In the genomic region with DNA sequence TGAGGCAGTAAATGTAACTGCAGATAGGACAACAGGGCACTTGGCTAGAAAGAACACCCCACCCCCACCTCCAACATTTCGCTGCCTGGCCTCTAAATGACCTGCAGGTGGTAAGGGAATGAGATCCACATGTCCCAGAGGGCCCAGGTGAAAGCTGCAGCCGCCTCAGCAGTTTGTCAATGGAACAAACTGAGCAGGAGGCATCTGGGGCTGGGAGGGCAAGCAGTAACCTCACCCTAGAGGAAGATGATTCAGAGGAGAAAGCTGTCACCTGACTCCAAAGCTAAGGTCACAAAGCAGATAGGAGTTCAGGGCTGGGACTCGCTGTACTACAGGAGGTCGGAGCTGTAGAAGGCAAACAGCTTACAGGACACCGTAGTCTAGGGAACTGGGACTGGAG, we compare ENCODE assay signal across 14 mouse cellular contexts.
DNase-seq lines count a peak whose midpoint lies in the region; ATAC-seq and TF ChIP-seq lines count a peak whose summit lies in the region.
"Had no signal": no experiment of that assay in that cellular context is flagged by ENCODE, and none has a peak within 500 bp of the region (broad histone marks: within the 10 kb centered on the region; RNA-seq: fewer than 3 reads in every experiment).

No protein-coding gene starts in this region.

- no peak overlapping the region for H3K9ac ChIP-seq in hindbrain, postnatal 0 days (replicated peaks; ENCODE audit: low read length)
- no peak overlapping the region for H3K9ac ChIP-seq in intestine, embryonic 15.5 days
- no peak overlapping the region for H3K9ac ChIP-seq in heart, embryonic 11.5 days (ENCODE audit: low read depth, low read length)
- H3K9ac ChIP-seq: hindbrain, embryonic 15.5 days; liver, embryonic 15.5 days had no signal

- H3K27me3 ChIP-seq in hindbrain, embryonic 10.5 days (ENCODE audit: insufficient read depth, poor library complexity, severe bottlenecking) = no peaks in the 10 kb centered on the region
- no peaks in the 10 kb centered on the region for H3K27me3 ChIP-seq in hindbrain, postnatal 0 days (ENCODE audit: insufficient read depth, low read length)
- H3K27me3 ChIP-seq in intestine, embryonic 15.5 days (replicated peaks) = no peaks in the 10 kb centered on the region
- H3K27me3 ChIP-seq in limb, embryonic 10.5 days (ENCODE audit: low read depth, poor library complexity, severe bottlenecking) = no peaks in the 10 kb centered on the region
- no peaks in the 10 kb centered on the region for H3K27me3 ChIP-seq in heart, embryonic 11.5 days (ENCODE audit: control insufficient read depth, insufficient read depth, low read length)
- H3K27me3 ChIP-seq: hindbrain, embryonic 15.5 days; liver, embryonic 15.5 days had no signal

- H3K36me3 ChIP-seq in hindbrain, embryonic 10.5 days = no peaks in the 10 kb centered on the region
- H3K36me3 ChIP-seq in hindbrain, postnatal 0 days (ENCODE audit: insufficient read depth, low read length) = no peaks in the 10 kb centered on the region
- no peaks in the 10 kb centered on the region for H3K36me3 ChIP-seq in intestine, embryonic 15.5 days
- no peaks in the 10 kb centered on the region for H3K36me3 ChIP-seq in limb, embryonic 10.5 days
- H3K36me3 ChIP-seq in heart, embryonic 11.5 days (ENCODE audit: control insufficient read depth, insufficient read depth, low read length) = no peaks in the 10 kb centered on the region
- H3K36me3 ChIP-seq: hindbrain, embryonic 15.5 days; liver, embryonic 15.5 days had no signal

- no peak overlapping the region for H3K4me3 ChIP-seq in hindbrain, embryonic 10.5 days
- no peak overlapping the region for H3K4me3 ChIP-seq in hindbrain, postnatal 0 days (ENCODE audit: low read length)
- no peak overlapping the region for H3K4me3 ChIP-seq in intestine, embryonic 15.5 days (replicated peaks)
- H3K4me3 ChIP-seq in limb, embryonic 10.5 days = no peak overlapping the region
- no peak overlapping the region for H3K4me3 ChIP-seq in heart, embryonic 11.5 days (ENCODE audit: low read depth, low read length)
- H3K4me3 ChIP-seq: hindbrain, embryonic 15.5 days; liver, embryonic 15.5 days had no signal

- H3K4me1 ChIP-seq in hindbrain, embryonic 10.5 days (replicated peaks) = peaks cover 21% of the 10 kb centered on the region
- H3K4me1 ChIP-seq in hindbrain, postnatal 0 days (ENCODE audit: insufficient read depth, low read length) = no peaks in the 10 kb centered on the region
- H3K4me1 ChIP-seq in intestine, embryonic 15.5 days (replicated peaks) = no peaks in the 10 kb centered on the region
- peaks cover 25% of the 10 kb centered on the region for H3K4me1 ChIP-seq in limb, embryonic 10.5 days
- no peaks in the 10 kb centered on the region for H3K4me1 ChIP-seq in heart, embryonic 11.5 days (ENCODE audit: control insufficient read depth, insufficient read depth, low read length)
- H3K4me1 ChIP-seq: hindbrain, embryonic 15.5 days; liver, embryonic 15.5 days had no signal

- no peak overlapping the region for H3K4me2 ChIP-seq in hindbrain, postnatal 0 days (ENCODE audit: low read depth, low read length)
- no peak overlapping the region for H3K4me2 ChIP-seq in intestine, embryonic 15.5 days (replicated peaks)
- no peak overlapping the region for H3K4me2 ChIP-seq in heart, embryonic 11.5 days
- H3K4me2 ChIP-seq: hindbrain, embryonic 15.5 days; liver, embryonic 15.5 days had no signal

- WGBS in hindbrain, embryonic 10.5 days = 50% methylated on average over 5 of the region's 5 CpGs
- WGBS in hindbrain, postnatal 0 days = 59% methylated on average over 5 of the region's 5 CpGs
- WGBS in intestine, embryonic 15.5 days = 39% methylated on average over 5 of the region's 5 CpGs
- 21% methylated on average over 5 of the region's 5 CpGs for WGBS in limb, embryonic 10.5 days
- 51% methylated on average over 5 of the region's 5 CpGs for WGBS in heart, embryonic 11.5 days (ENCODE audit: insufficient replicate concordance)

- ATAC-seq in hindbrain, postnatal 0 days = no peak
- peak; percentile 56 for ATAC-seq in intestine, embryonic 15.5 days
- ATAC-seq in heart, embryonic 11.5 days (replicated peaks; ENCODE audit: insufficient number of reproducible peaks, low FRiP score, low TSS enrichment) = no peak

- peak; percentile 19 for DNase-seq in hindbrain, embryonic 10.5 days (ENCODE audit: low spot score)
- DNase-seq in hindbrain, postnatal 0 days (ENCODE audit: low spot score) = no peak
- peak; percentile 34 for DNase-seq in embryo, embryonic 10 days (ENCODE audit: low spot score)
- peak; percentile 65 for DNase-seq in limb, embryonic 10.5 days (ENCODE audit: low spot score)
- DNase-seq in spleen, adult 12 weeks (ENCODE audit: low spot score) = no peak
- DNase-seq: B cell, adult 2 months; lung, postnatal 36 days; midbrain, embryonic 14.5 days; retina, postnatal 1 day; thymus, postnatal 36 days had no signal

- TF ChIP-seq CTCF in hindbrain, postnatal 0 days (IDR thresholded peaks at IDR 0.05; ENCODE audit: low read depth) = no peak

- H3K27ac ChIP-seq in hindbrain, embryonic 10.5 days = peak overlapping the region; percentile 71
- H3K27ac ChIP-seq in hindbrain, postnatal 0 days = no peak overlapping the region
- H3K27ac ChIP-seq in intestine, embryonic 15.5 days = no peak overlapping the region
- no peak overlapping the region for H3K27ac ChIP-seq in limb, embryonic 10.5 days
- no peak overlapping the region for H3K27ac ChIP-seq in heart, embryonic 11.5 days (ENCODE audit: low read depth, low read length)
- H3K27ac ChIP-seq: hindbrain, embryonic 15.5 days; liver, embryonic 15.5 days had no signal

- H3K9me3 ChIP-seq in hindbrain, embryonic 10.5 days = no peaks in the 10 kb centered on the region
- H3K9me3 ChIP-seq in hindbrain, postnatal 0 days (ENCODE audit: low read length) = no peaks in the 10 kb centered on the region
- H3K9me3 ChIP-seq in intestine, embryonic 15.5 days = no peaks in the 10 kb centered on the region
- no peaks in the 10 kb centered on the region for H3K9me3 ChIP-seq in limb, embryonic 10.5 days (replicated peaks)
- H3K9me3 ChIP-seq in heart, embryonic 11.5 days (replicated peaks; ENCODE audit: control insufficient read depth, low read length) = no peaks in the 10 kb centered on the region
- H3K9me3 ChIP-seq: hindbrain, embryonic 15.5 days; liver, embryonic 15.5 days had no signal

Comparison
In these comparisons a context has a peak if more than half of its experiments do, and no peak if none do; other contexts are left out.
1. DNase-seq: peak in hindbrain, embryonic 10.5 days (single experiment), embryo, embryonic 10 days (single experiment) and limb, embryonic 10.5 days (single experiment); none in hindbrain, postnatal 0 days (single experiment) and spleen, adult 12 weeks (single experiment).